Mouse (Mus musculus) adrenal gland, postnatal 25 days (tissue): Measurements from ENCODE around the gene Sema6d. TPM values are rescaled to one million over a fixed set of nuclear protein-coding genes. Genes with fewer than 3 reads are reported as not detected.

Experiments used
- DNase-seq: peaks from one replicate; pipeline ENCODE4 v3.0.0; 2021; ENCODE audit warnings: mixed read lengths
- total RNA-seq: library from RNA; stranded (reverse); gene quantifications from 2 replicates; pipeline ENCODE4 v1.2.3, GENCODE M21; 2021

Gene Sema6d
- total RNA-seq, 1 experiment from 2014 or later = 10.9 TPM

DNA sequence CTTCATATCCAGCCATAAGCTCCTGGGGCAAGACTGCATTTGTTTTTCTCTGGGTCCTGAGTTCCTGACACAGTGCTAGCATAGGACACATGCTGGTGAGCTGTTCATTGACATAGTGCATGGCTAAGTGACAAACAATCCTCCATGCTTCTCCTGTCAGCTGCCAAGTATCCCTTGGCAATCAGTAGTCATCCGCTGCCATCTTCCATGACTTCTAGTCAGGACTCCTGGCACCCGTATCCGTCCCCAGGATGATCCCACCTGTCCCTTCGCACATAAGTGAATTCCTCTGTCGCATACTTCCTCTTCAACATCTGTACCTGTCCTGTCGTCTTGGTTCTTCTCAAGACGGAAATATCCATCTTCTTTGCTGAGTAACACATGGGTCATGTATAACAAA lies 468.3 kb downstream of the Sema6d start:
- no peak for DNase-seq

DNA sequence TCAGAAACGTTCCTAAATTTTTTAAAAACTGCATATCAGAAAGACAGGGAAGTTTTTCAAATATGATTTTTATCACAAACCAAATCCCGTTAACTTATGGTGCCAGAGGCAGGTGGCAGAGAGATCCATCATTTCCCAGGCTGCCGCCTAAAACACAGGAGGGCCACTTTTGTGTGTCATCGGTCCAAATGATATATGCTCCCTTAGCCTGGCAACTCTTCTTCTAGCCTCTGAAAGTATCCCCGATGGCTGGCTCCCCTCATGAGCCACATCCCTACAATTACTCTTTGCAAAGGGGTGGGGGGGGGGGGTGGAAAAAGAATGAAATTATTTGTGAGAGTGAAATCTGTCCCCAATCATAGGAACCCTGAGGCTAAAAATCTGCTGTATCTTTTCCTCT lies 471.9 kb downstream of the Sema6d start:
- DNase-seq = no peak

DNA sequence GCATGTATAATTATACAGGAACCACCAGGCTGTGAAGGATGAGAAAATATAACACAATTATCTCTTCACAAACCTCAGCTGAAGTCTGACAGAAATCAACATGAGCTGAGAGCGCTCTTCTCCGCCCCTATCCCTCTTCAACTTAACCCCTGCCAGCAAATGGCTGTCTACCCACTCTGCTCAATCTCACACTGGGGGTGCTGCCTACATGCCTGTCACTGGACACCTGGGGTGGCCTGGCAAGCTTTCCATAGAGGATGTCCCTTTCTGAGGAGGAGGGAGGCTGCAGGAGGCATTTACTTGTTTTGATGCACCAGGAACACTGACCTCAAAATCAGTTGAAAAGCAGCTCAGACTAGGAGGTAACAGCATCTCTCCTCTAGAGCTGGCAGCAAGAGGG lies 472.3 kb downstream of the Sema6d start:
- DNase-seq = no peak

DNA sequence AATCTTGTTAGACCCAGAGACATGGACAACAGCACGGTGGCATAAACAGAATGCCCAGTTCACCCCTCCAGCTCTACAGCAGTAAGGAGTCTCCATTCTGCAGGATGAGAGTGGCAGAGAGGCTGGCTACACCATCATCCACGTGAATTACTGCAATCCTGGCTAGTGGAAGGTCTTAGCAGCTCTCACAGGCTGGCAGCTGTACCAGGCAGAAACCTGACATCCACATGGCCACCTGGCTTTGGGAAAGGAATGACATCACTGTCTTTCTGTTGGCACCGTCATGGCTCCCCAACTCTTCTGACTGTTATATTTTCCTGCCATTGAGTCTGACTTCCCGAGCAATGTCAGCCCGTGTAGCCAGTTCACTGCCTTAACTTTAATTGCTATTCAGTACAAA lies 474.0 kb downstream of the Sema6d start:
- DNase-seq = no peak

DNA sequence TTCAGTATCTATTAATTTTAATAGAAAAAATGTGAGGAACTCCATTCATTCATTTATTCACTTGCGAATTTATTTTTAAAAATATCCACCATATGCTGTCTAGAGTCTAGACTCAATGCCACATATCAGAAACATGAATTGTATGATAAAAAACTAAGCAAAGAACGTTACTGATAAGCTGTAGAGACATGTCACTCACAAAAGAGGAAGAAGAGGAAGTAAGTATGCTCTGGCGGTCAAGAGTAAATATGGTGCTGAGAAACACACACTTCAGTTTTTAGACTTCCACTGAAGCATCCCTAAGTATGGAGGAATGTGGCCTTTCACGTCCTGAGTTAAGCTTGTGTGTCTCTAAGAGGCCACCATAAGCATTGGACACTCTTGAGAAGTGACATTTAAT lies 484.0 kb downstream of the Sema6d start:
- no peak for DNase-seq

DNA sequence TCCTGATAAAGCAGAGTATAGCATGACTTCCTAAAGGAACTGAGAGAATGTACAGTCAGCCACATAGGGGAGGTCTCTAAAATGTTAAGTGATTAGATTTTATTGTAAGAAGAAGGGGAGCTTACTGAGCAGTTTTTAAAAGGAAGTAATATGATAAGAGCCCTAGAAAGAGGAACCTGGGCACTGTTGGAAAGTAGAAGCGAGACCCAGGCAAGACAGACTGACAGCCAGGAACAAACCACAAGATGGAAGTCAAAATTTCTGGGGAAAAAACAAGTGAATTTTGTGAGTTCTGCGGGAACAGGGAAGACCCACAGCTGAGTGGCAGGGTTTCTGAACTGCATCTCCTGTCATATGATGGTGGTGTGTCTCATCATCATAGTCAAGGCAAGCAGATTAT lies 486.3 kb downstream of the Sema6d start:
- DNase-seq = no peak

DNA sequence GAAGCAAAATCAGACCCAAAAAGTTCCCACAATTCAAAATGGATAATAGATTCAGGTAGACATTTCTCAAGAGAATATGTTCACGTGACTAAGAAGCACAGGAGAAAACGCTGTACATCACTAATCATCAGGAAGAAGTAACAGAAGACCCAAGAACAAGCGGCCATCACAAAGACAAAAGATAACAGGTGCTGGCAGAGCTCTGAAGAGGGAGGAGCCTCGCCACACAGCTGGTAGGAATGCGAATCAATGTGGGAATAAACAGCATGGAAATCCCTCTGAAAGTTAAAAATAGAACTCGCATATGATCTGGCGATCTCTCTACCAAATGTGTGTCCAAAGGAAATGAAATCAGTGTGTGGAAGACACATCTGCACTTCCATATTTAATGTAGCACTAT lies 493.8 kb downstream of the Sema6d start:
- DNase-seq = no peak

DNA sequence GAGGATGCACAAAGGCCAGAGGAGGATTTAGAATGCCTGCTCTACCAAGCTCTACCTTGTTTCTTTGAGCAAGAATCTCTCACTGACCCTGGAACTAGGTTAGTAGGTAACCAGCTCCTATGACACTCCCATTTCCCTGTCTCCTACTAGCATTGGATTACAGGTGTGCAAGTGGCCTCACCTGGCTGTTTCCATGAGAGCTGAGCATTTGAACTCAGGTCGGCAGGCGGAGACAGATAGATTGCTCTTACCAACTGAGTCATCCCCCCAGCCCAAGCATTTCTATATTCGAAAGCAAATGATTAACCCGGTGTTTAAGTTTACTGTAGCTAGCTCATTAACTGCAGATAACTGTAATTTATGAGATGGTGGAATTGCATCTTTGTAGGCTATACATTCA lies 503.0 kb downstream of the Sema6d start:
- no peak for DNase-seq

DNA sequence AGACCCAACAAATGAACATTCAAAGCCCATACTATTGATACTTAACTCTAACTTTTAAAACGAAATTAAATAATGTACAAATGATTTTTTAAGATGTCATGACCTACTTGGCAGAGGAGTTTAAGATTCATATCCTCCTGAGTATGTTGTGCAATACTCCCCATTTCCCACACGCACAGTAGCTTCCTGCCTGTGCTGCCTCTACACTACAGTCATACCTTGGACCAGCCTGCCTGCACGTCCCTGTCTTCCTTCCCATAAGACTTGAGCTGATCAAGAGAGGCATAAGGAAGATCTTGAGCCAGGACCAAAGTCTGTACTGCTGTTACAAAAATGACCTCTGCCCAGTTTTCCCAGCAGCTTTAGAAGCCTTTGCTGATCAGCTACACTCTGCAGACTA lies 509.2 kb downstream of the Sema6d start:
- no peak for DNase-seq

DNA sequence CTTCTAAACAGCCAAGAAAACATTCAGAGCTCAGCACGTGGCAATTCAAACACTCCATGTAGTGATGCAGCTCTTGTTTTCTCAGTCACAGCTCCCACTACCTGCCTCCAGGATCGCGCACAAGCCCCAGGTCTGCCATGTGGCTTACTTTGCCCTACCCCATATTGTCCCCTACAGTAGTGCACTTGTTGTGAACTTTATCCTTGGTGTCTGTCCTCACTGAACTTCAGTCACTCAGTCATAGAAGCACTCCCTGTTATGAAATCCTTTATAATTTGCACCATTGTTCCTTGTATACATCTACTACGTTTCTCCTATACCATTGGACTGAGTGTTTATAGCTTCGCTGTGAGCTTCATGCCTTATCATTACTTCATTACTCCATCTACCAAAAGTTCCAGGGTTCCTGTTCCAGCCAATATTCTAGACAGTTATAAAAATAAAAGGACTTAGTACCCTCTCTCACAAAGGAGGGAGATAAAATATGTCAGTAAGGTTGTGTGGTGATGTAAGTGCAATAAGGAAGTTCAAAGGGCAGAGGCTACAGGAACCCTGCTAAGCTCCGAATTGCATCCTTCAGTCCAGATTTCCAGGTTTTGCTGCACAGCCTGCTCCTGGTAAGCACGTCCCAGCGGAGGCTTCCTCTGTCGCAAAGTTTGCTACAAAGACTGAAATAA lies 512.1 kb downstream of the Sema6d start:
- DNase-seq = no peak

DNA sequence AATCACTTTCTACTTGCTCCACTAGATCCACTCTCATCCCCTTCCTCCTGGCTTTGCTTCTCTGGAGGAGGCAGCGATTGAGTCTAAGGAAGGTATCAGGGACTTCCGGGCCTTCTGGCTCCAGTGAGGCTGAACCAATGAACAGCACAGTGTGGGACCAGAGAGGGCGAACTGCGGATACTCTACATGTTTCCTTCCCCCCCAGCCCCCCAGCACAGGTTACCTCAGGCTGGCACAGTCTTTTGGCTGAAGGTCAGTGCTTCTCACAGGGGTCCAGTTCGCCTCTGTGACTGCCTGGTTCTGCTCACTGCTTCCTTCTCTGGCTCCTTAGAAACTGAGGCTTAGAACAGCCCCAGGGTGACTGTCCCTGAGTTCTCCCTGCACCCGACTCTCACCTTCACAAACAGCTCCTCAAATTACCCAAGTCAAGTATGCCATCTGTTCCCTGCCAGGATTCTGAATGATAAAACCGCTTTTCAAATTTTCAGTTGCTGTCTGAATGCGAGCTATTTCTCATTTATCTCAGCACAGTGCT lies 512.7 kb downstream of the Sema6d start:
- no peak for DNase-seq

DNA sequence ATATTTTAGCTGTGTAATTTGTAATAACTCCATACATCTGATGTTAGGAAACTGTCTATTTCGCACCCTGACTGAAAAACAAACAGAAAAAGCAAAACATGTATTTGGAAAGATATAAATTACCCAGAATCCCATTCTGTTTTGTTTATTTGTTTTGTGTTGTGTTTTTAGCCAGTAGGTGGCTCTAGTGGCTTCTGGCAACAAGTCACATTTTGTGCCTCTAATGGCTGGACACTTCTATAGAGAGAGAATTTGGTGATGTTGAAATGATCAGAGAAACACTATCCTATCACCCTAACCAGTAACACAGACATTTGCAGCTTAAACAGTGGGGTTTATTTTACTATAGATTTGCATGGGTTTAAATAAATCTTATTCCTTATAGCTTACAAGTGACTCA lies 515.6 kb downstream of the Sema6d start:
- DNase-seq = no peak

DNA sequence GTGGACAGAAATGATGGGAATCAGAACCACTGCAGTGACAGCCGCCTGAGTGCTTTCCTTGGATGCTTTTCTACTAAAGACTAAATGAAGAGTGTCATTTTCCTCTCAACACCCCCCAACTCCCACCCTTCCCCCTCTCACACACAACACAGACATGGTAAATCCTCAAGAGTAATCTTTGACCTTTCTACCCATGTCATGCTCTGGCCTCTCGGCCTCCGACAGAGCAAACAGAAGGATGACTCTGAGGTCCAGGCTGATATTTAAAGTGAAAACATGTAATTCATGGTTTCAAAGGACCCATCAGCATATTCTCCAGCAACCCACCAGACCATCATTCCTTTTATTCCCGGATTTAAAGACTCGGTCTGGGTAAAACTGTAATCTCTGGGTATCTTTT lies 518.2 kb downstream of the Sema6d start:
- DNase-seq = no peak

DNA sequence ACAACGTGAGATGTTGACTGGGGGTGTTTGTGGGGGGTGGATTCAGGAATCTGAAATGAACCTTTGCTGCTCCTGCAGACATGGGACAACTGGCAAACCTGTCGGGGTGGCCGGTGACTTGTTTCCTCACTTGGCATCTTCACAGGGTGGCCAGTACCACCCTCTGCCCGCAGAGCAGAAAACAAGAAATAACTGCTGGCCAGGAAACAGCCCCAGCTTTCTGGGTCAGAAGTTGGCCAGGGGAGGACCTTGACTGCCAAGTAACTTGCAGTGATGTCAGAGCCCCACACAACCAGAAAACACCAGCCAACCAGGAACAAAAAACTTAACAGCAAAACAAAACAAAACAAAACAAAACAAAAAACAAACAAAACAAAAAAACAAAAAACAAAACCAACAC lies 518.8 kb downstream of the Sema6d start:
- peak; percentile 31 for DNase-seq

DNA sequence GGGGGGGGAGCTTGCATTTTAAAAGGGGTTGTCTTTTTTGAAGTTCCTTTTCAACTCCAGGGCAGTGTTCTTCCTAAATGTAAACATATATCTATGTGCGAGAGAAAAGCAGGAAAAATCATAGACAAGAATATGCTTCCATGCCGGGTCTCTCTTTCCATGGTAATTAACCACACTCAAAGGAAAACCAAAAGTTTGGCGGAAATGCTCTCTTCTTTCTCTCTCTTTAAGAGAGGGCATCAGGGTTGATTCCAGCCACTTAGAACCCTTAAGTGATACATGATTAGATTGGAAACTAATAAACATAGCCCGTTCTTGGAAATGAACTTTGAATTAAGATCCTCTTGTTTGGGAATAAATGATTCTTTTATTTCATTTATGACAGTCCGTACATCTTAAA lies 519.2 kb downstream of the Sema6d start:
- no peak for DNase-seq

DNA sequence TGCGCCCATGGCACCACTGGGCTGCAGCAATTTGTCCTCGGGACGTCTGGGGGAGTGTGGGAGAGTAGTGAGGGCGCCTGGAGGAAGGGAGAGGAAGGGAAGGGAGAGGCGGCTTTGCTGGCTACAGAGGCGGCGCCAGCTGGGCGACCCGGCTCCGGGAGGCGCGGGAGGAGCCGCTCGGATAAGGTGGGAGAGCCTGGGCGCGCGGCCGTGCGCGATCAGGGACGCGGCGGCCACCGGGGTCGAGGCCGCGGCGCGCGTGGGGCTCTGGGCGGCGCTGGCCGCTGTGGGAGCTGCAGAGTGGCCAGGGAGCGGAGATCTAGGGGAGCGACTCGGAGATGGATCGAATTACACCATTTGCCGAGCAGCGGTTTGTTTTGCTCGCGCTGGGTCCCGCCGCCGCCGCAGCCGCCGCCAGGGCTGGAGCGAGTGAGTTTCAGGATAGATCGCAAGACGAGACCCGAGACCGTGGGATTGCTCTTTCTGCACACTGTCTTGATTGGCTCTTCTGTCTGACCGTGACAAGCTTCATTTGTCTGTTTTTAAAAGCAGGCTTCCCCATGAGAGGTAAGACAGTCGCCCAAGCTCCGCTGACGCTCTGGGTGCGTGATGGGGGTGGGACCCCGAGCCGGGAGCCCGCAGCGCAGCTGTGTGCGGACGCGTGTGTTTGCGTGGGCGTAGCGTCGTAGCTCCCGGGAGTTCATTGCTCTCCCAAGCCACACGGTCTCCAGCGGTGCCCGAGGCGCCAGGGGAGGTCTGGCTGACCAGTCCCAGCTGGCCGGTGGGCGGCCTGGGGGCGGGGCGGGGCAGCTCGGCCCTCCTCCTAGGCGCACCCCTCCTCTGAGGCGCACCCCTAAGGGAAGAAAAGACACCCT lies 520.2 kb downstream of the Sema6d start:
- DNase-seq = peak; percentile 84

DNA sequence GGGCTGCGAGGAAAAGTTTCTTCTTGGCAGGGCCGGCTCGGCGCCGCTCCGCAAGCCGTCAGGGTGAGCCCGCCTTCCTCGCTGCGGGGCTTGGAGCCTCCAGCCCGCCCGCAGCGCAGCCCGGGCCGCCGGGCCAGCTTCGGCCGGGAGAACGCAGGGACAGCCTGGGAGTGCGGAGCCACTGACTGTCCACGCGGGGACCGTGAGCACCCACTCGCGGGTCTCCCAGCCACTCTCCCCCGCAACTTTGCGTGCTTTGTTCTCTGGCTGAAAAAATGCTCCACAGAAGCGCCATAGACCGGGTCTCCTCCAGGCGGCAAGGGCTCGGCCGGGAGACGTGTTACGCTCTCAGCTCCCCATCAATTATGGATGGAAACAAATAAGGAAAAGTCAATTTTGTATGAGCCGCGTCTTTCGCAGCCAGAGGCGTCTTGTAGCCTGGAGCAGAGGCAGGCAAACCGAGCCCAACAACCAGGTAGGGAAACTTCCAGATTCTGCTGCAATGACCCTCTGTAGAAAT lies 520.9 kb downstream of the Sema6d start:
- DNase-seq = no peak

DNA sequence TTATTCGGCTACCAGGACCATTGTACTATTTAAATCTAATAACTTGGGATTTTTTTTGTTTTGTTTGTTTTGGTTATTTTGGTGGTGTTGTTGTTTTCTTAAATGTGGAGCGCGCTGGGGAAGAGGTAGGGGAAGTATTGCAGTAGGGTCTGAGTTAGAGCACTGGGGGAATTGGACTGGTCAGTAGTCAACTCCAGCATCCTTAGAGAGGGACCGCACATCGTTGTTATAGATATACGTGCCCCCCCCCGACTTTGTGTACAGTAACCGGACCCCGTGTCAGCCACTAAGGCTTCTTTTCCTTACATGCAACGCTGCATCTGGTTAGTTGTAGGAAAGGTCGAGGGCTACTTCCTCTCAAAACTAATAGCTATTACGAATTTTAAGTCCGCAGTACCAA lies 521.5 kb downstream of the Sema6d start:
- no peak for DNase-seq

DNA sequence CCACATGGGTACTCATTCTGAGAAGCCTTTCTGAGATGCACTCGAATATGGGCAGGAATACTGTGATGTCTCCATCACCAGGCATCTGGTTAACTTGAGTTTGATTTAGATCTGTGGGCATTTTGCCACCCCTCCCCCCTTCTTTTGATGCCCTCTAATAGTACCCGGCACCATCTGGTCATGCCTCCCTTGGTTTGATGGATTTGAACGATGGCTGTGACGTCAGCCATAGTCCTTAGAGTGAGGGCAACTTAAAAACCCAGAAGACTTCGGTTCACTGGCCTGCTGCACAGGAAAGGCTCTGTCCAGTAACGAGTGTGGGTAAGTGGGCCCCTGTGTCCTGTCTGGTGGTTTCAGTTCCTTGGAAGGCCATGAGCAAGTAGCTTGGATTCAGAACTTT lies 522.5 kb downstream of the Sema6d start:
- no peak for DNase-seq

DNA sequence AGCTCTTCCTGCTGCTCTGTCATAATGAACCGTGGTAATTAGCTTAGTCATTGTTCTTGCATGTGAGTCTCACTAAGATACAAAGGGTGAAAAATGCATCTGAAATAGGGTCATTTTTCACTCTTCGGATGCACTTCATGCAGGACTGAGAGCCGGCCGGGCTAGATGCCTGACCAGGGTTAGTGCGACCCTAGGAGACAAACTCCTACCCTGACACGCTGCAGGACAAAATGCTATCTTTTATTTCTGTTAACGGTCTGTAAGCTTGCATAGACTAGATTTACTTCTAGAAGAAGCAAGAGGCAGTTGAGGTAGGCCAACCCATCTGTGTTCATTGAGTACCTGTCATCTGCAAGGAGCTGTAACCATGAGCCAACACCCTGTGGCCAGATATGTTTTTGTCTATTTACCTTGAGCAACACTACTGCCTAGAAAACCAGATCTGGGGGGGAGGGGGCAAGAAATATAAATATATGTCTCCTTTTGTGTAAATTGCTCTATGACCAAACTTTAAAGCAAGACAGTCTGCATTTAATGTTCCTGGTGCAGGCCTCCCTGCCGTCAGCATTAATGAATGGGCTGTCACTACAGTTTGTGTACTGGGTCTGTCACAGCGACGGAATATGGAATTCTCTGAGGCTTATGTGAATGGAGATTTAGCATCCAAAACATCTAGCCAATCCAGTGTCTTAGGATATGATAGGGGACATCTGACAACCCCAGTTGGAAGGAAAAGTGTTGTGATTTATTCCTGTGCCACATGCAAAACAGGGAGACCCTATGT lies 523.1 kb downstream of the Sema6d start:
- no peak for DNase-seq

DNA sequence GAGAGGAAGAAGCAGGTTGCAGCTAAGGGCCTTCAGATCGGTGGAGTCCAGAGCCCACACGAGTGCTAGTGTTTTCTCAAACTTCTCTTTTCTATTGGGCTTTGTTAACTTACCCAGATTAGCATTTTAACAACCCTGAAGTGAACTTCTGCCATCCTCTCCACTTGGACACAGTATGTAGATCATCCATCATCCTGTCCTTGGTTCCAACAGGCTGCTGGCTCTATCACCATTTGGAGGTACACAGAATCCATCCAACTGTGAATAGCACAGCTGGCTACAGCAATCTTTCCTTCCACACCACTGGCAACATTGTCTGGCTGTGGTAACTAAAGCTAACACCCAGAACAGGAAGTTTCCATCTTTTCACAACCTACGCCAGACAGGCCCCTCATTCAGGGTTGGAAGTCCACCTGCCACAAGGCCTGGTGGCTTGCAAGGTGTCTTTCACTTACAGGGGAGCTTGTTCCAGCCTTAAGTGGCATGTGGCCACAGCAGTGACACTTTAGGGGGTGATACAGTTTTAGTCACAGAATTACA lies 524.0 kb downstream of the Sema6d start:
- no peak for DNase-seq

DNA sequence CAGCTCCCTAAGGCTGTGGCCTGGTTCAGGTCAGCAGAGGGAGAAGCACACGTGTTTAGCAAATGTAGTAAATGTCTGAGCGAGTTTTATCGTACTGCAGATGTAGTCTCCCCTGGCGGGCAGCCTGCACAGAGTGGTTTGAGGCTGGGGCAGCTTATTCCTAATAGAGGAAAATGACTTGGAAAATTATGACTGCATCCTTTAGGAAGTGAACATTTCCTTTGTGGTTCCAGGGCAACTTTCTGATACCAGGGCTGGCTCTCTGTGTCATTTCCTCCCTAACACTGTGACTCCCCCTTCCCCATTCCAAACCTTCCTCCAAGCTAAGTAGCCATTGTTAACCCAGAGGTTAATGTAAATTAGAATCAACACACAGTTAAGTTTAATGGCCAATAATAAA lies 527.0 kb downstream of the Sema6d start:
- no peak for DNase-seq
